Mouse (Mus musculus): ENCODE data around the gene Il2.

GRCm38 (mm10) chr3:37084860-37085259 lies 40.9 kb downstream of the Il2 start:
- TF ChIP-seq CTCF (IDR thresholded peaks at IDR 0.05; ENCODE audit: low read depth, low read length) (no peak), GATA1 (IDR thresholded peaks at IDR 0.05; ENCODE audit: borderline replicate concordance, low read length) (no peak)

Data from G1E (cell line).